Mouse (Mus musculus) MEL (cell line): ENCODE data around the gene Zbtb20.

ENCODE experiments used
- CTCF ChIP-seq, 3 experiments: IDR thresholded peaks in 2 of 3; conservative IDR thresholded peaks in 1 of 3; 2 replicates each; pipeline ENCODE4 v1.5.1; 2011 to 2012; ENCODE audit warnings: low read length in 3 of 3, low read depth in 2 of 3, mild to moderate bottlenecking in 2 of 3, improper control_type of control experiment in 1 of 3, inconsistent platforms in 1 of 3, mixed read lengths in 1 of 3, moderate library complexity in 1 of 3; ENCODE audit not compliant: control insufficient read depth in 1 of 3, insufficient read depth in 1 of 3, poor library complexity in 1 of 3, severe bottlenecking in 1 of 3
- GATA1 ChIP-seq: IDR thresholded peaks from 2 replicates; pipeline ENCODE4 v1.6.1; 2011; ENCODE audit warnings: low read depth, low read length, improper control_type of control experiment
- POLR2A ChIP-seq, 2 experiments: IDR thresholded peaks; 2 replicates each; pipeline ENCODE4 v1.6.1; 2011 to 2012; ENCODE audit warnings: low read length in 2 of 2, mild to moderate bottlenecking in 2 of 2, control low read depth in 1 of 2, improper control_type of control experiment in 1 of 2, low read depth in 1 of 2, moderate library complexity in 1 of 2; ENCODE audit not compliant: control insufficient read depth in 1 of 2, insufficient read depth in 1 of 2, poor library complexity in 1 of 2
- TBP ChIP-seq: IDR thresholded peaks from 2 replicates; pipeline ENCODE4 v1.8.0; 2011; ENCODE audit warnings: low read depth, low read length, improper control_type of control experiment
- ZKSCAN1 ChIP-seq: IDR thresholded peaks from 2 replicates; pipeline ENCODE4 v1.6.1; 2012; ENCODE audit warnings: low read depth, mild to moderate bottlenecking, inconsistent platforms, low read length, improper control_type of control experiment, moderate library complexity

DNA sequence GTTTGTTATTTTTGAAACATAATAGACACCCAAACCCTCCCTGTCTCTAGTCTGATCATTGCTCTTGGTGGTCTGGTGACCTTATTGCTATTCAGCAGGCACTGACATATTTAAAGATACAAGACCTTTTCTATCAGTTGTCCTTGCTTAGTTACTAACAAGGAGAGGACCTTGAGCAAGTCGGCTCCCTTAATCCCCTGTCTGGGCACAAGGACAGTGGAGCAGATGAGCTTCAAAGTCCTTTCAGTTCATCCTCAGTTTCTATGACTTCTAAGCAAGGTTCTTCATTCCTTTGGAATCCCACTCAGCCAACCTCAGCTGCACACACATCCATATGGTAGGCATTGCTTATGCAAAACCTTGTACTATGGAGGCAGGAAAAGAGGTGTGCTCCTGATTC is 690.8 kb downstream of the Zbtb20 start:
- no peak for TF ChIP-seq TBP
- TF ChIP-seq CTCF (IDR thresholded peaks at IDR 0.05 in 2 of 3, conservative IDR thresholded peaks at IDR 0.05 in 1 of 3; ENCODE audit: control insufficient read depth in 1 of 3, insufficient read depth in 1 of 3, low read depth in 2 of 3, low read length in 3 of 3, poor library complexity in 1 of 3, severe bottlenecking in 1 of 3) = no peak
- no peak for TF ChIP-seq POLR2A (IDR thresholded peaks at IDR 0.05; ENCODE audit: control insufficient read depth in 1 of 2, insufficient read depth in 1 of 2, low read depth in 1 of 2, low read length in 2 of 2, poor library complexity in 1 of 2)
- TF ChIP-seq ZKSCAN1 = no peak
- TF ChIP-seq GATA1 = no peak
